14 mouse cellular contexts compared by ENCODE assay signal in genomic region chr14:100336926-100337325, GRCm38 (mm10). TPM values are rescaled to one million over a fixed set of nuclear protein-coding genes. Genes with fewer than 3 reads are reported as not detected.
"Had no signal": no experiment of that assay in that cellular context is flagged by ENCODE, and none has a peak within 500 bp of the region (broad histone marks: within the 10 kb centered on the region; RNA-seq: fewer than 3 reads in every experiment).

No protein-coding gene starts in this region.

- DNase-seq: gastrocnemius, adult 2 months; gastrocnemius, postnatal 10 days; gastrocnemius, postnatal 25 days; heart, adult 18-20 months; heart, postnatal 10 days; heart, postnatal 4 days; kidney, adult 18-20 months; kidney, adult 8-10 months; kidney, postnatal 14 days; kidney, postnatal 36 days; layer of hippocampus, adult 9-11 months; layer of hippocampus, postnatal 36 days; left cerebral cortex, postnatal 4 days had no signal

RNA-seq across cellular contexts. Expression of gene Klf12, which starts 52.4 kb away (rescaled TPM):
- total RNA-seq: granulocyte monocyte progenitor cell, adult 5-6 weeks had no signal
